11 mouse cellular contexts compared by ENCODE assay signal in the genomic region with DNA sequence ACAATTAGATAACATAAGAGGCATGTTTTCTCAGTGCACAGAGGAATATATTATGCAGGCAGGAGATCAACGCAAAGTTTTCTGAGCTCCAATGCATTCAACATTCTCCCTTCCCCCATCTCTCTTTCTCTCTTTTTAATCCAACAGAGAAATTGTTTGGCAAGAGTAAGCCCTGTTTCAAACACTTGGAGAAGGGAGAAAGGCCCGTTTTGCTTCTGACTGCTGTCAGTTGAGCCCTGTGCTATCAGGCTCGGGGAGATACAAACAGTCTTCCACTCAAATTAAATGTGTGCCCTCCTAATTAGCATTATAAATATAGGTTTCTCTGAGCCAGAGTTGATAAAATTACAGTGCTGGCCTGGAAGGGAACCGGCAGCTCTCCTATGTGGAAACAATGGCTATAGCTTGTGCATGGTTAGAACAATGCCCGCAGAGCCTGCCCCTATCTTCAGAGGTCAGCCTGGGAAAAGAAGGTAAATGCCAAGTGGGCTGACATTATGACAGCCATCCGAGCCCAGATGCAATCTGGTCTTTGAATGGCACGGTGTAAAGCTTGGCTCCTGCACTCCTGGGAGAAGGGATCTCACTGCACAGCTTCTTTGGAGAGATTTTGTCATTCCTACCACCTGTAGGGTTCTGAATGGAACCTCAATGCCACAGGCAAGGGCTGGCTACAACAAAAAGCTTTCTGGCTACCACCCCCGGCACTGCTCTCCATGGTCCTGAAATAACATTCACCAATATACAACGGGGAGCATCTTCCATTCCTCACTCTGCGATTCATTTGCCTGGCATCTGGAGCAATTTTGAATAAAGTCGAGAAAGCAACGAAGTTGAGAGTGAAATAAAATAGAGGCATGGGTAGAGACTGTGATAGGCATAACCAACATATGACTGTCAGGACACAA.
DNase-seq lines count a peak whose midpoint lies in the region; ATAC-seq and TF ChIP-seq lines count a peak whose summit lies in the region.
"Had no signal": no experiment of that assay in that cellular context is flagged by ENCODE, and none has a peak within 500 bp of the region (broad histone marks: within the 10 kb centered on the region; RNA-seq: fewer than 3 reads in every experiment).

No protein-coding gene starts in this region.

- no peak overlapping the region for H3K9ac ChIP-seq in forebrain, embryonic 11.5 days (ENCODE audit: low read length)
- no peak overlapping the region for H3K9ac ChIP-seq in hindbrain, embryonic 14.5 days

- no peaks in the 10 kb centered on the region for H3K27me3 ChIP-seq in forebrain, embryonic 10.5 days (ENCODE audit: poor library complexity, severe bottlenecking)
- no peaks in the 10 kb centered on the region for H3K27me3 ChIP-seq in forebrain, embryonic 11.5 days (ENCODE audit: control insufficient read depth, insufficient read depth, low read length)
- no peaks in the 10 kb centered on the region for H3K27me3 ChIP-seq in hindbrain, embryonic 14.5 days (ENCODE audit: control insufficient read depth, insufficient read depth, low read length)
- H3K27me3 ChIP-seq in thymus, adult 2 months (ENCODE audit: control insufficient read depth, insufficient read depth, low read length) = no peaks in the 10 kb centered on the region

- WGBS in forebrain, embryonic 10.5 days = 51% methylated on average over 12 of the region's 12 CpGs
- 38% methylated on average over 12 of the region's 12 CpGs for WGBS in forebrain, embryonic 11.5 days
- 34% methylated on average over 12 of the region's 12 CpGs for WGBS in hindbrain, embryonic 14.5 days
- 63% methylated on average over 12 of the region's 12 CpGs for WGBS in thymus, adult 2 months

- H3K4me3 ChIP-seq in forebrain, embryonic 10.5 days = no peak overlapping the region
- H3K4me3 ChIP-seq in forebrain, embryonic 11.5 days (ENCODE audit: low read depth, low read length) = no peak overlapping the region
- no peak overlapping the region for H3K4me3 ChIP-seq in hindbrain, embryonic 14.5 days (replicated peaks; ENCODE audit: low read length)
- H3K4me3 ChIP-seq in thymus, adult 2 months (ENCODE audit: control insufficient read depth, insufficient read depth, low read length) = no peak overlapping the region

- TF ChIP-seq POLR2A in thymus, adult 2 months (IDR thresholded peaks at IDR 0.05; ENCODE audit: control insufficient read depth, extremely low read depth, insufficient read depth, low read length, poor library complexity) = no peak

- TF ChIP-seq CTCF in thymus, adult 2 months (IDR thresholded peaks at IDR 0.05; ENCODE audit: borderline replicate concordance, control insufficient read depth, extremely low read depth, insufficient read depth, low read length, poor library complexity) = no peak

- no peak overlapping the region for H3K4me2 ChIP-seq in forebrain, embryonic 11.5 days (ENCODE audit: low read depth, low read length, severe bottlenecking)
- H3K4me2 ChIP-seq in hindbrain, embryonic 14.5 days (replicated peaks) = no peak overlapping the region

- H3K9me3 ChIP-seq in forebrain, embryonic 10.5 days = no peaks in the 10 kb centered on the region
- no peaks in the 10 kb centered on the region for H3K9me3 ChIP-seq in forebrain, embryonic 11.5 days (ENCODE audit: control insufficient read depth, low read length)
- no peaks in the 10 kb centered on the region for H3K9me3 ChIP-seq in hindbrain, embryonic 14.5 days (ENCODE audit: control insufficient read depth, low read length)

- ATAC-seq in forebrain, embryonic 11.5 days (replicated peaks; ENCODE audit: low FRiP score) = no peak
- no peak for ATAC-seq in hindbrain, embryonic 14.5 days (ENCODE audit: low FRiP score)
- no peak for ATAC-seq in CD4-positive, CD25-positive, alpha-beta regulatory T cell, adult 4 months

- H3K36me3 ChIP-seq in forebrain, embryonic 10.5 days (replicated peaks) = no peaks in the 10 kb centered on the region
- H3K36me3 ChIP-seq in forebrain, embryonic 11.5 days (ENCODE audit: control insufficient read depth, insufficient read depth, low read length) = no peaks in the 10 kb centered on the region
- H3K36me3 ChIP-seq in hindbrain, embryonic 14.5 days (replicated peaks; ENCODE audit: control insufficient read depth, insufficient read depth) = no peaks in the 10 kb centered on the region
- H3K36me3 ChIP-seq in thymus, adult 2 months (ENCODE audit: control insufficient read depth, insufficient read depth, low read length) = no peaks in the 10 kb centered on the region

- peak; percentile 15 for DNase-seq in forebrain, embryonic 10.5 days (ENCODE audit: extremely low spot score, low spot score)
- DNase-seq in forebrain, embryonic 11.5 days (ENCODE audit: low spot score) = no peak
- peak; percentile 7 for DNase-seq in ovary, postnatal 14 days (ENCODE audit: low spot score)
- DNase-seq in ovary, postnatal 36 days (ENCODE audit: low spot score) = no peak
- no peak for DNase-seq in hindbrain, embryonic 14.5 days (ENCODE audit: low spot score)
- DNase-seq in thymus, adult 2 months = no peak
- no peak for DNase-seq in spleen, postnatal 10 days (ENCODE audit: low spot score in 2 of 2)
- DNase-seq: B cell, adult 2 months; cerebellum, adult 9-11 months; right cerebral cortex, postnatal 25 days had no signal

- no peak overlapping the region for H3K27ac ChIP-seq in forebrain, embryonic 10.5 days
- no peak overlapping the region for H3K27ac ChIP-seq in forebrain, embryonic 11.5 days (ENCODE audit: low read depth, low read length)
- peak overlapping the region; percentile 47; the same call in 1 of the 2 replicates for H3K27ac ChIP-seq in hindbrain, embryonic 14.5 days
- H3K27ac ChIP-seq in thymus, adult 2 months (ENCODE audit: control insufficient read depth, insufficient read depth, low read length) = no peak overlapping the region

- H3K4me1 ChIP-seq in forebrain, embryonic 10.5 days = peaks cover 12% of the 10 kb centered on the region
- no peaks in the 10 kb centered on the region; the same call in 1 of the 2 replicates for H3K4me1 ChIP-seq in forebrain, embryonic 11.5 days (replicated peaks; ENCODE audit: control insufficient read depth, insufficient read depth, low read length)
- peaks cover 12% of the 10 kb centered on the region; the same call in 1 of the 2 replicates for H3K4me1 ChIP-seq in hindbrain, embryonic 14.5 days (replicated peaks; ENCODE audit: control insufficient read depth, insufficient read depth, low read length)
- H3K4me1 ChIP-seq in thymus, adult 2 months (replicated peaks; ENCODE audit: control insufficient read depth, insufficient read depth, low read length) = no peaks in the 10 kb centered on the region

Comparison
In these comparisons a context has a peak if more than half of its experiments do, and no peak if none do; other contexts are left out.
1. DNase-seq: peak in forebrain, embryonic 10.5 days (single experiment) and ovary, postnatal 14 days (single experiment); none in forebrain, embryonic 11.5 days (single experiment), ovary, postnatal 36 days (single experiment), hindbrain, embryonic 14.5 days (single experiment), thymus, adult 2 months (single experiment) and spleen, postnatal 10 days (0 of 2).